Mouse (Mus musculus): Measurements from ENCODE around the gene Cdc42. TPM values are rescaled to one million over a fixed set of nuclear protein-coding genes. Genes with fewer than 3 reads are reported as not detected.

Gene Cdc42
- 164 TPM for polyA plus RNA-seq (2014; fragmentation: Illumina TruSeq; extraction: RNeasy Lipid Tissue Mini Kit (QIAGEN cat#74804); ENCODE audit: low read depth, low replicate concordance)

DNA sequence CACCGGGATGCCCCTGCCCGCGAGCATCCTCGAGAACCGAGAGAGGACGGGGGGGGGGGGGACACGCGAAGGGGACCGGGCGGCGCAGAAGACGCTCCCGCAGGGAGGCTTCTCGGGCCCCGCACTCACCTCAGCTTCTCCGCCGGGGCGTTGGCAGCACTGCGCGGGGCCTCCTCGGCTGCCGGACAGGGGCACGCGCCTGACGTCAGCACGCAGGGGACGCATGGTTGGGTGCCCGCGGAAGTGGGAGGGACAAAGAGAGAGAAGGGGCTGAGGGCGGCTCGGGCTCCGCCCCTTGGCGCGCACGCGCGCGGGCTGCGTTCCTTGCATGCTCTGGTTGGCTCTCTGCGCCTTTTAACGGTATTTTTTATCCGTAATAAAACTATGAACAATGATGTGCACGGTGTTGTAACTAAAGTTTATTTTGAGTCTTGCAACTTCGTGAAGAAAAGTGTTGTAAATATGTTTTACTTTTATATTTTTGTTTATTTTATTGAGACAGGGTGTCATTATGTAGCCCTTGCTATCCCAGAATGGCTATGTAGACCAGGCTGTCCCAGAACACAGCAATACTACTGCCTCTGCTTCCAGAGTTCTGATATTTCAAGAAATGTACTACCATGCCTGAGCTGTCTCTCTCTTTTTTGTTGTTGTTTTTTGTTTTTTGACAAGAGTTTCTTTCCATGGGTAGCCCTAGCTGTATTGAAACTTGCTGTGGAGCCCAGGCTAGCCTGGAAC is at the start of gene Cdc42:
TSS of gene Cdc42 (minus strand) at position 204 of the 738 bp plus-strand sequence.

DNA sequence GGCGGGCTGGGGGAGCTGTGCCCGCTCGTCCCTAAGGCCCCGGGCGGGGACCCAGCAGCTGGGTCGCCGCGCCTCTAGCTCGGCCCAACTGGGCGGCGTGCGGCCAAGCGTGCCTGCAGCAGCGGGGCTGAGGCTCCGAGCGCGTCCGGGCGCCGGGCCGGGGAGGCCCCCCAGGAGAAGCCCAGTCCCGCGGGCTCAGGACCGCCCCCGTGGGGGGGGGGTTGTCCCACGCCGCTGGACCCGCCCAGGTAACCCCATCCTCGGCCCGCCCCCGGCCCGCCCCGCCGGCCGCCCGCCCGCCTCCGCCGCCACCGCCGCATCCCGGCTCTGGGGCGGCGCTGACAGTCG is 80.4 kb downstream of the Cdc42 start, which contains the start of gene Wnt4:
TSS of gene Wnt4 (plus strand) at position 324 of the 348 bp plus-strand sequence.

Other genes with a start within 250 kb of the Cdc42 start
- 0.24 TPM for gene Wnt4, start 80.2 kb downstream of the Cdc42 start, polyA plus RNA-seq (2014; fragmentation: Illumina TruSeq; extraction: RNeasy Lipid Tissue Mini Kit (QIAGEN cat#74804); ENCODE audit: low read depth, low replicate concordance)
- gene Cela3a, start 52.1 kb upstream of the Cdc42 start, polyA plus RNA-seq (2014; fragmentation: Illumina TruSeq; extraction: RNeasy Lipid Tissue Mini Kit (QIAGEN cat#74804); ENCODE audit: low read depth, low replicate concordance) = not detected
- not detected for gene Cela3b, start 72.8 kb upstream of the Cdc42 start, polyA plus RNA-seq (2014; fragmentation: Illumina TruSeq; extraction: RNeasy Lipid Tissue Mini Kit (QIAGEN cat#74804); ENCODE audit: low read depth, low replicate concordance)
- not detected for gene 1700013G24Rik, start 95.6 kb upstream of the Cdc42 start, polyA plus RNA-seq (2014; fragmentation: Illumina TruSeq; extraction: RNeasy Lipid Tissue Mini Kit (QIAGEN cat#74804); ENCODE audit: low read depth, low replicate concordance)
- 162 TPM for gene Hspg2, start 111.0 kb upstream of the Cdc42 start, polyA plus RNA-seq (2014; fragmentation: Illumina TruSeq; extraction: RNeasy Lipid Tissue Mini Kit (QIAGEN cat#74804); ENCODE audit: low read depth, low replicate concordance)
- not detected for gene Ldlrad2, start 216.8 kb upstream of the Cdc42 start, polyA plus RNA-seq (2014; fragmentation: Illumina TruSeq; extraction: RNeasy Lipid Tissue Mini Kit (QIAGEN cat#74804); ENCODE audit: low read depth, low replicate concordance)
- gene Usp48, start 236.0 kb upstream of the Cdc42 start, polyA plus RNA-seq (2014; fragmentation: Illumina TruSeq; extraction: RNeasy Lipid Tissue Mini Kit (QIAGEN cat#74804); ENCODE audit: low read depth, low replicate concordance) = 30.8 TPM

All from heart, adult 10 weeks (tissue).